Mouse (Mus musculus): Measurements from ENCODE around the gene Nr1h4.
"Not testable (repeated sequence)": the region's sequence is repeated elsewhere in the genome, so short reads cannot be mapped to it uniquely, and the experiment has no call there.

Gene Nr1h4

DNA sequence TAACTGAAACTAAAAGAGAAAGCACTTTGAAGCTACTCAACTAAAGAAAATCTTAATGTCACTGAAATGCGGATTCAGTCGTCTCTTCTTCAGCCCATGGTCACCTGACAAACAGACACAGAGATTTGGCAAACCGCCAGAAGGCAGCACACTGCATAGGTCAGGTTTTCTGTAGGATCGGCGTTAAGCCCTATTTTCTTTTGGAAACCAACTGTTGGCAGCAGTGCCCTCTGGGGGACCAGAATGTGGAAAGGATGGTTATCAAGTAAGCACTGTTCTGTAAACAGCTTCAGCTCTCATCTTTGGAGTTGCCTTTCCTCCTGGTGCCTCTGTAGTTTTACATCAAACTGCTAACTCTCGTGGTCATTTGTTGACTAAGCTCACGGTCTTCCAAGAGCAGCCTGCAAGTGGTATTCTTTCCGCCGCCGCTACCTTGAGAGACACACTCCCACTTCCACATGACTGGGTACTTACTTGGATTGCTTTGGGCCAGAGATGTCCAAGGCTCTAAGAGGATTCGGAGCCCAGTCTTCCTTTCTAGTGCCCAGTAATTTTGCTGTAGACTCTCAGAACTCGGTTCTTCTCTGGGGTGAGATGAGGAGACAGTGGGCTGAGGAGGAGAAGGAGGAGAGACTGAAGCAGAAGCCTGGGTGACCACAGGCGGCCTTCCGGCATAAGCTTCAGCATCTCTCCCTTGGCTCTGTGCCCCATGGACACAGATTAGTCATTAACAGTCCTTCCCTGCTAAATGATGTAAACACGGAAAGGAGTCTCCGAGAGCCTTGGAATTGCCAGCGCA, at the start of gene Nr1h4:
Gene Nr1h4 (minus strand): TSS at position 657 of the 799 bp plus-strand sequence.
- no peak for DNase-seq (ENCODE audit: low spot score)

GRCm38 (mm10) chr10:89578801-89579200, 45.4 kb upstream of the Nr1h4 start:
- no peak for DNase-seq (ENCODE audit: low spot score)

- no peak for DNase-seq (ENCODE audit: low spot score)
Observed at GRCm38 (mm10) chr10:89577666-89578065, 44.3 kb upstream of the Nr1h4 start.

DNA sequence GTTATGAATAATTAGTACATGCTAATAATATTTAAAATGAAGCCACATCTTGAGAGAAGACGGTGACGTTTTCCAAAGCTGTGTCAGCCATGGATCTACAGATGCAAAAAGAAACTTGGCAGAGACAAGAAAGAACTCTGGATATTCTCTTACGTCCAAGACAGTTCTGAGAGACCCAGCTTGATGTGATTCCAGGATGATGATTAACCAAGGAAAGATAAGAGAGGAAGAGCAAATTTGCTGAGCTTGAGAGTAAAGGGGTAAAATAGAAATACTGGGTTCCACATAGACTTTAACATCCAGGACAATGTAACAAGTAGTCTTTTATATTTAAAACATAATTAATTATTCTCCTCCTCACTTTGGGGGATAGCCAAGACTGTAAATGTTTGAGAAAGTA, 40.0 kb upstream of the Nr1h4 start:
- DNase-seq (ENCODE audit: low spot score), result no peak

DNA sequence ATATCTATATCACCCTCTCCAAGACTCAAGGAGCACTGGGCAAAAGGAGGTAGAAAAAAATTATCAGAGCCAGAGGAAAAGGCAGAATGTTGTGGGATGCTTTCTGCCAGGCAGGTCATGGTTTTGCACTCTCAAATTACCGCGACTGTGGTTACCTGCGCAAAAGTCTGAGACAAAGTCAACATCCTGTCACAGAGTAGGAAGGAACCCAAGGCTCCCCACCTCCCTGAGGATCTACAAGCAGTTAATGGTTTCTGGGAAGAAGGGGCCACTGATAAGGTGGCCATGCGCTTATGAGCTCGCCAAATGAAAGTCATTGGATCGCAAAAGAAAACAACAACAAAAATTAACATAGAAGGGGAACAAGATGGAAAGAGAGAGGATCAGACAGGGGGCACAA, 39.6 kb upstream of the Nr1h4 start:
- no peak for DNase-seq (ENCODE audit: low spot score)

DNA sequence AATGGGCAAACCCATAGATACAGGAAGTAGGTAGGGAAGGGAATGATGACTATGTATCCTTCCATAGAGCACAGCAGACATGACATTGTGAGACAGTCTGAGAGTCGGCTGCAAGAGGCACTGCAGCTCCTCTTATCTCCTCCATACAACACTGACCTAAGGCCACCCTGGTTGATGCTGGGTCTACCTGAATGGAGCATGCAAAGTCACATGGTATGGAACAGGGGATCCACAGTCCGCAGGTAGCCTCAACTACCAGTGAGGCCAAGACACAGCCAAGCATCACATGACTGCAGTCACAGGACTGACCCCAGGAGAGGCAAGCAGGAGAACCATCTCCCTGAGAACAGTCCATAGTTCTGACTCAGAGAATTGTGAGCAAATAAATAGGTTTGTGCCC, 34.0 kb upstream of the Nr1h4 start:
- no peak for DNase-seq (ENCODE audit: low spot score)

DNA sequence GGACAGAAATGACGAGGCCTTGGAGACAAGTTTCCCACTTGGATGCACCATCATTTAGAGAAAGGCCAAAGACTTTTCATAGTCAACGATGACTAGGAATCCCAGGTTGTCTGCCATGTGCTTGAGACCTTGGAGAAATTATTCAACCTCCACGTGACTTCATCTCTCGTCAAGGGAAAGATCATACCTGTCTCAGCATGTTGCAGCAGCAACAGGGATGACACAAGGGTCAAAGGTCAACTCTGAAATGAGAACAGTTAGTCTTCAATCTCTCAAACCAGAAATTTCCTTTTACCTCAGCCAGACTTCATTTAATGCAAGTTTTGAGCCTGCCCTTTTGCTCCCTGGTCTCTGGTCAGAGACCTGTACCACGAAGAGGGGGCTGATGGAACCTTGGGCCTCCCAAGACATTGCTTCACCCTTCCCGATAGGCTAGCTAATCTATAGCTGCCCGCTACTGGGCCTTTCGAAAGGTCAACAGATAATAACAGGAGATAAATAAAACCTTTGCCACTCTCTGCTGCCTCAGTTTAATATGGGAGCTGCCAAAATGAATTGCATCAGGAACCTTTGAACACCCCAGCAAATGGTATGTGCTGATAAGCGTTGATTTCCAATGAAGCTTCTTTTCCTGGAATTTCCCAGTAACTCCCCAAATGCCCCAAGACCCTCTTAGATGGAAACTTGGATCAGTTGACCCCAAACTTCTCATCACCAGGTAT, 32.1 kb upstream of the Nr1h4 start:
- no peak for DNase-seq (ENCODE audit: low spot score)

GRCm38 (mm10) chr10:89562113-89562512, 28.7 kb upstream of the Nr1h4 start:
- DNase-seq (ENCODE audit: low spot score), result no peak

DNA sequence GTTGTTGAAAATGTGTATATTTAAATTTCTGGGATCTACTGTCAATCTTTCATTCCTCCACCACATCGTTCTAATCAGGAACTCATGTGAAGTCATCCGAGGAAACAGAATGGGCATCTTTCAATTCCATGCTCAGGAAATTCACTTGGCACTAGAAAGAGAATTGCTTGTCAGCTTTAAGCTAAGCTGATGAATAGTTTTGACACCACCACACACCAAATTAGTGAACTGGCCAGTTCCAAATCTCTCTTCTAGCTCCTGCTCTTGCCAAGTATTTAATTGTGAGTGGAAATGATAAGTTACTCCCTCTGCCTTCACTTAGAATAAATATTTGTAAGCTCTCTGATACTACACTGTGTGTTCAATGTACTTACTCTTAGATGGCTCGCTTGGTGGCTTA, 26.0 kb upstream of the Nr1h4 start:
- DNase-seq (ENCODE audit: low spot score), result no peak

DNA sequence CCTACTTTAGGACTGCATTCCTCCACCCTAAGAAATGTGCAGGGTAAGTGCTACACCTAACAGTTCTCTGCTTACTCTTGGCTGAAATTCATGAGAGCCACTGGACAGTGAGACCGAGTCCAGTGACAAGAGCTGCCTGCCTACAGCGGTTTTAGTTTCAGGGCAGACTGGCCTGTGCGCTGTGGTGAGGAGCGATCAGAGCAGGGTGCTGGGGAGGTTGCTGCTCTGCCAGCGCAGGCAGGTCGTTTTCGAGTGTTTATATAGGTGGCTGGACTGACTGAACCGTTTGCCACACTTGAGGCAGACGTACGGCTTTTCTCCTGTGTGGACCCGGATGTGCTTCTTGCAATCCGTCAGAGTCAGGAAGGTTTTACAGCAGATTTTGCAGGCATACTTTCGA, 21.5 kb upstream of the Nr1h4 start:
- not testable (repeated sequence) for DNase-seq (ENCODE audit: low spot score)

DNA sequence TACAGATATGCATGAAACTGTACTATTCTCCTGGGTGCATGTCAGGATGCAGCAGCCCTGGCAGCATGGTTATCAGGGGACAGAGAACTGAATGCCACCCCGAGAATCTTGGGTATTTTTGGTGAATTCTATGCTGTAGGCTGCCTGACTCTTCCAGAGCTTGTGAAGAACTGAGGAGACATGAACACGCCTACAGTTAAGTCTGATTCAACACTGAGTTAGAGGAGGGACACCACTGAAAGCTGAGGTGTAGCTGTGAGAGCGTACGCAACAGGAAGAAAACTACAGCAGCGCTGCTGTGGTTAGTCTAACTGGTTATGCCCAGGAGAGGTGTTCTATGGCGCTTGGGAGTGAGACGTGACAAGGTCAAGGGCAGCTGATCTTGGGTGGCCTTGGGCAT, 20.5 kb upstream of the Nr1h4 start:
- DNase-seq (ENCODE audit: low spot score), result not testable (repeated sequence)

DNA sequence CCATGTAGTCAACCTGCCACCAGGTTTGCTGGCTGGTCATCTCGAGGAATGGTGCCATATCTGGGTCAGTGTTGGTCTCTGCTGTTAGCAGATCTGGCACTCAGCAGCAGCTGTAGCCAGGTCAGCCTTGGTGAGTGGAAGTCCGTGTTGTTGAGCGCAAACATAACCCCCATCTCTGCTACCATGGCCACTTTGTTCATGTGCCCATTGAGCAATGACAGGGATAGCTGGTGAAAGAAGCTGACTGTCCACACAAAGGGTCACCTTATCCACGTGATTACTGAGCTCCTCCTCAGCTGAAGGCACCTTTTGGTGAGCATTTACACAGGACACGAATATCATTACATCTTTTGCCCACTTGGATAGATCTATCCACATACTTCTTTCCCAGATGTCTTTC, 19.6 kb upstream of the Nr1h4 start:
- no peak for DNase-seq (ENCODE audit: low spot score)

GRCm38 (mm10) chr10:89551657-89552056, 18.3 kb upstream of the Nr1h4 start:
- no peak for DNase-seq (ENCODE audit: low spot score)

DNA sequence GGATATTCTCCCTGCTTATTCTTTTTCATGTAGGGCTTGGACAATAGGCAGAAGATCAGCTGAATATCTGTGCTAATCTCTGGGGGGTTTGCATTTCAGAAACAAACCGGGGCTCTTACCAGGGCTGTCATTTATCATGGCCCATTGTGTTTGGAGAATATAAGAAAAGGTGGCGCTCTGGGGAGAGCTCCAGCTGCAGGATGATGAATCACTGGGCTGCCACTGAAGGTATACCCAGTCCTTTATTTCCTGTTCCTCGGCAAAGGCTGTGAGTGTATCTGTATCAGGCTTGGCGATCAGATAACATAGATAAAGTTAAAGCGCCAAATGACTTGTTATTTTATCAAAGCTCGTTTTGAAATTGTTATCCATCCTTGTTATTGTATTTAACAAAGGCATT, 14.6 kb upstream of the Nr1h4 start:
- DNase-seq (ENCODE audit: low spot score), result peak; percentile 12

DNA sequence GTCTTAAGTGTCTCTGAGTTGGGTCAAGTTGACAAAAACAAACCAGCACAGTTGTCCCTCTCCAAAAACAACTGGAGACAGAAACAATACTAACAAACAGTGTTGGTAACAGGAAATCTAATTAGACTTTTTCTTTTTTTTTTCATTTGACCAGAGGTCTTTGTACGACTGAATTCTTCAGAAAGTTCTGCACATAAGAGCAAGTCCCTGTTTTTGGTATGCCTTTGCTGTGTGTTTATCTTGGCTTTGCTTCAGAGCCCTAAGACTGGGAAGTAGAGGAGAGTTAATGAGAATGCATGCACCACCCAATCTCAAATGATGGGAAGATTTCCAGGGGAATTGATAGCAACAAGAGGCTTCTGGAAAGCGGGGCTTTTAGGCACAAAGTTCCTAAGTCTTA, 13.6 kb upstream of the Nr1h4 start:
- DNase-seq (ENCODE audit: low spot score), result no peak

DNA sequence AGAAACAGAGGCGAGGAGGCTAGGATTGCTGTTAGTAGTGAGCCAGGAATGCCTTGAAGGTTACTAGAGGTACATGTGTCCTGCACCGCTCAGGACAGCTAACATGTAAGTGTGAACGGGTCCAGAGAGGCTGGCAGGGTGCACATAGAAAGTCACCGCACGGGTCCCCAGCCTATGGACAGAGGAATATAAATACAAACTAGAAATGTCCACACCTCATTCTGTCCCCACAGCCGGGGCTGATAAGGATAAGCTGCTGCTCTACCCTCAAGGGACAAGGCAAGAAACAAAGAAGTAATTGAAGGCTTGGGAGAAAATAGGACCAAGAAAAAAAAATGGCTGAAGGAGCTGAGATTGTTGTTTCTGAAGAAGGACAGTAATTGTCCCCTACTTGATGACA, 10.5 kb upstream of the Nr1h4 start:
- DNase-seq (ENCODE audit: low spot score), result no peak

GRCm38 (mm10) chr10:89542321-89542720, 8.9 kb upstream of the Nr1h4 start:
- no peak for DNase-seq (ENCODE audit: low spot score)

GRCm38 (mm10) chr10:89532451-89532850, 934 bp downstream of the Nr1h4 start:
- DNase-seq (ENCODE audit: low spot score), result no peak

- no peak for DNase-seq (ENCODE audit: low spot score)
Observed at GRCm38 (mm10) chr10:89531976-89532375, 1.4 kb downstream of the Nr1h4 start.

DNA sequence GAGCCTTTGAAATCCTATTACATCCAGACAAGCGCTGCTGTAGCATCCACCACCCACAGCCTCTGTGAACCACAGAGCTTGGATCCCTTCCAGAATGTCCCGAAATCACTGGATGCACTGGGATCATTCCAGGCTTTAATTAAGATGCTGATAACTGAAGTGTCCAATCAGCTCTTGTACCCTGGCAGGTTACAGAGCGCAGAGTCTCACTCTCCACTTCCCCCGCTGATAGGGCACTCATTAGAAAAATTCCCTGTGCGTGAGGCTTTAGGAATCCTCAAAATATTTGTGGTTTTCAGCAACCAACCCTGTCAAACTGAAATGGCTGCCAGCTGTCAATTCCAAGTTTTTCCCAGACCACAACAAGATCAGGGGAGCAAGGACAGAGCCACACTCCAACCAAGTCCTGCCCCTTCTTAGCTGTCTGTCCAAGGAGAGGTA, 2.2 kb downstream of the Nr1h4 start:
- no peak for DNase-seq (ENCODE audit: low spot score)

DNA sequence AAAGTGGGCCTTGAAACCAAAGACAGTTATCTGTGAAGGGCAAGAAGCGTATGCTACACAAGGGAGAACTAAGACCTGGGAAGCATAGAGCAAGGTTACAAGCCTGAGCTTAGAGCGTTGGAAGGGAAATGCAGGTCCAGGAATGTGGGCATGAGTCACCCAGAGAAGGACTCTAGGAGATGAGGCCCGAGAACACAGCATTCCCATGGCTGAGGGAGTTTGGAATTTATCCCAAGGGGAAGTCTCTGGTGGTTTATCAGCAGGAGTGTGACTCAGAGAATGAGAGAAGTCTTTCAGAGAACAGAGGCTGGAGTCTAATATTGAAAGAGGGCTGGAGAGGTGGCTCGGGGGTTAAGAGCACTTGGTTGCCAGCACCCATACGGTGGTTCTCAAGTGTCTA, 6.3 kb downstream of the Nr1h4 start:
- no peak for DNase-seq (ENCODE audit: low spot score)

GRCm38 (mm10) chr10:89525823-89526222, 7.6 kb downstream of the Nr1h4 start:
- DNase-seq (ENCODE audit: low spot score), result no peak

GRCm38 (mm10) chr10:89522481-89522880, 10.9 kb downstream of the Nr1h4 start:
- DNase-seq (ENCODE audit: low spot score), result no peak

Data from embryo, embryonic 10 days (tissue).